Mouse (Mus musculus) MEL-GATA-1-ER (cell line): Measurements from ENCODE around the gene Amacr.
"Not testable (repeated sequence)": the region's sequence is repeated elsewhere in the genome, so short reads cannot be mapped to it uniquely, and the experiment has no call there.

Experiments used
- DNase-seq: peaks from one replicate; pipeline ENCODE4 v3.0.0-alpha.2; 2012; ENCODE audit warnings: low read depth; ENCODE audit errors: extremely low read depth

Gene Amacr

DNA sequence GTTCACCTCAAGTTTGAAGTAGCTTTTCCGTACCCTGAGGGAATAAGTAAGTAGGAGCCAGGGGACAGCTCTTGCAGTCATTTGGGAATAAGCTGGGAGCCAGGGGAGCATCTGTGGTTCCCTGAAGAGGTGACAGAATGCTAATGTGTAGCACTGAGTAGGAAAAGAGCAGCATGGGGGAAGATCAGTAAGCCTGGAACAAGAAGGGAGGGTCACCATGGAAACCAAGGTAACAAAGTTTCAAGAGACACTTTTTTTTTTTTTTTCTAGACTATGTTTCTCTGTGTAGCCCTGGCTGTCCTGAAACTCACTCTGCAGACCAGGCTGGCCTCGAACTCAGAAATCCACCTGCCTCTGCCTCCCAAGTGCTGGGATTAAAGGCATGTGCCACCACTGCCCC lies 4.9 kb downstream of the Amacr start:
- DNase-seq, result not testable (repeated sequence)

DNA sequence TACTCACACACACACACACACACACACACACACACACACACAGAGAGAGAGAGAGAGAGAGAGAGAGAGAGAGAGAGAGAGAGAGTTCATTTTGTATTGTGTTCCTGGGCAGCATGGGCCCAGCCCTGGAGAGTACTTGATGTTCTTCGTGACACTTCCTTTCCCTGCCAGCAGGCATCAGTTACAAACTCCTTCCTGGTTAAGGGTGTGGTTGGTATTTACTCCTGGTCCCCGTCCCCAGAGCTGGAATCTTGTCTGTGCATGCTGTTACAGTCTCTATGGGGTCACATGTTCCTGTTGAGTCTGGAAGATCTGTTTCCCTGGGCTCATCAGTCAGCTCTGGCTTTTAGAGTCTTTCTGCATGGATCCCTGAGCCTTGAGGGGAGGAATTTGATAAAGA lies 8.9 kb downstream of the Amacr start:
- no peak for DNase-seq

DNA sequence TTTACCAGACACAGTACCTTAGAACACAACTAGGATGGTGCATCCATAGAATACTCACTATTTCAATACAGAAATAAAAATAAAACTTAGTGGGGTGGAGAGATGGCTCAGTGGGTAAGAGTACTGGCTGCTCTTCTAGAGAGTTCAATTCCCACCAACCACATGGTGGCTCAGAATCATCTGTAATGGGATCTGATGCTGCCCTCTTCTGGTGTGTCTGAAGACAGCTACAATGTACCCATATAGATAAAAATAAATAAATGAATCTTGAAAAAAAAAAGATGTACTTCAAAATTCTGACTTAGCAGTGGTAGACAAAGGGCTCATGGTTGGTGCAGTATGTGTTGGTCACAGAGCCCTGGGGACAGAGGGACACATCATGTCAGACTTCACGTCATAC lies 10.0 kb downstream of the Amacr start:
- DNase-seq, result no peak

DNA sequence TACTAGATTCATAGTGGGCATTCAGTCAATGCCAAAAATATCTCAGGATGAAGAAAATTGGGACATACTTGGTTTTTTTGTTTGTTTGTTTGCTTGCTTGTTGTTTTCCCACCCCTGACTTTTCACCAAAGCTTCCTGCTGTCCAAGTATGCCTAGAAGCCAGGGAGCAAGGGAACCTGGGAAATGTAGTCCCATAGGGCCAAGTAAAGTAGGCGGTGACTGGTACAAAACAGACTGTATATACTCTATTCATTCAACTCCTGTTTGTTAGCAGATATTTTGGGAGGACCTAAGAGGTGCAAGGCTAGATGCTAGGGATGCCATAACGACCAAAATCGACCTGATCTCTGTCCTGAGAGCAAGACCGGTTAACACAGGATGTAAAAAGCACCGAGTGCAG lies 18.3 kb downstream of the Amacr start:
- no peak for DNase-seq

DNA sequence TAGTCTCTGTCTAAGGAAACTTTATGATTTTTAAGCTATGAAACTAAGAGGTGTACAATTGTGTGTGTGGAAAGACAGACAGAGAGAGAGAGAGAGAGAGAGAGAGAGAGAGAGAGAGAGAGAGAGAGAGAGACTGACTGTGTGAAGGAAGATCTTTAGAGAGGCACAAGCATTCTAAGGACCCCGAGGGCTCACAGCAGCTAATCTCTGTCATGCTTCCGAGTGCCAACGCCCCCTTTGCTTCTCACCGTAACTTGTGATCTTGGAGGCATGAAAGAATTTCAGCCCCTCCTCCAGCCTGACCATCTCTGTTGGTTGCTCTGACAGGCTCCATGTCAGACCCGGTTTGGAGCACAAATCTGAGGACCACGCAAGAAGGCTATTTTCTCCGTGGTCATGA lies 18.9 kb downstream of the Amacr start, which contains the start of gene Slc45a2:
Gene Slc45a2, plus strand, starts transcription at position 301 of the 400 bp plus-strand sequence.
- DNase-seq, result no peak

DNA sequence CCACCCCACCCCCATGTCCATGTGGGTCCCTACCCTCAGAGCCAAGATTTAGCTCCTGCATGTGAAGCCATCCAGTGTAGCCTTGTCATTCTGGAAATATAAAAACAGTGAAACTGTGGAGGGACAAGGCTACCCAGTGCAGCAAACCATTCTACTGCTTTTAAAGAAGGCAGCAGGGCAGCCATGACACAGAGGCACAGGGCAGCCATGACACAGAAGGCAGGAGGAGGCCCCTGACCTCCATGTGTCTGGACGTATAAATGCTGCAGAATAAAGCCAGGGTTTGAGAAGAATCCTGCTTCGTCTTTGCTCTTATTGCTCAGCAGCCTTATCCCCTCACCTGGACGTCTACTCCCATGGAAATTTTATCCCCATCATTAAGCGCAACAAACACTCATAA lies 22.2 kb downstream of the Amacr start:
- no peak for DNase-seq

DNA sequence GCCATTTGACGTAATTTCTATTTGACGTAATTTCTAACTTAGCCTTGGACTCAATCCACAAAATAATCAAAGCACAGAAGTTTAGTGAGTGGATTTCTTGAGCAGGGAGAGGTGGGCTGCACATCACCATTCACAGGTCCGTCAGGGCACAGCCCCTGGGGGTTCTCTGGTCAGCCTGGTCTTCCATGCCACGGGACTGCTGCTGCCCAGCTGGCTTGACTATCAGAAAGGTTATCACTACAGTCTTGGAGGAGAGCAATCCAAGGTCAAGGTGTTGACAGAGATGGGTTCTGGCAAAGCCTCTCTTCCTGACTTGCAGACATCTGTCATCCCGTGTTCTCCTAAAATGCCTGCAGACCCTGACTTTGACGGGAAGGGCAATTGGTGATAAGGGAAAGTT lies 23.1 kb downstream of the Amacr start:
- DNase-seq, result no peak

DNA sequence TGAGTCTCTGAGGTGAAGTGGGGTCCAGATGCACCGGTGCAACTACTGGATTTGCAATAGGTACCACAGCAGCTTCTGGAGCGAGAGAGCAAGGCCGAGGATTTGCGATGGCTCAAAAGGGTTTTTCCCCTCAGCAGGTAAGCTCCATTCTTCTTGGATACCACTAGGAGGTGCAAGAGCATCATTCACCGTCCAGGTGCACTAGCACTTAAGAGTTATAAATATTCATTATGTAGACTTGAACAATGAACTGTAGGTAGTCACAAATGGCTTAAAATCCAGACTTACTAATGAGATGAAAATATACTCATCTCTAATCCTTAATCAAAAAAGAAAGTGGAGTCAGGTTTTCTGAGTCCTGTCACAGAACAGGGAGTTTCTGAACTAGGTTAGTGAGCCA lies 27.2 kb downstream of the Amacr start:
- no peak for DNase-seq

DNA sequence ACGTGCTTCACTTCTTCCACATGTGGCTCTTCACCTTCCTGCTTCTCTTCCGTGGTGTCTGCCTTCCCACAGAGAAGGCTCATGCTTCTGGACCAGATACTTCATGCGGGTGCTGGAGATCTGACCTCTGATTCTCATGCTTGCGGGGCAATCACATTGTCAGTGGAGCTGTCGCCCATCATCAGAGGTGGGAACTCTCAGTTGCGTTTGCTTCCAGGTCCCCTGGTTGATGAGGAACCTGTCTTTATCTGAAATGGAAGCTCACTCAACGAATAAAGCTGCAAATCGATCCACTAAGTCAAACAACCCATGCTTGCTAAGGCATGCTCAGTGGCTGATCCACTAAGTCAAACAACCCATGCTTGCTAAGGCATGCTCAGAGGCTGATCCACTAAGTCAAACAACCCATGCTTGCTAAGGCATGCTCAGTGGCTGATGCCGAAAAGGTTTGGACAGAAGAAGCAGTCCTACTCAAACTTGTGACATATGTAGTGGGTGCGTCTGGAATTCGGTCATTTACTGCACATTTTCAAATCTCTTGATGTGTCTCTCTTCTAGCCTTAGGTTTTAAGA lies 29.5 kb downstream of the Amacr start:
- DNase-seq, result no peak

DNA sequence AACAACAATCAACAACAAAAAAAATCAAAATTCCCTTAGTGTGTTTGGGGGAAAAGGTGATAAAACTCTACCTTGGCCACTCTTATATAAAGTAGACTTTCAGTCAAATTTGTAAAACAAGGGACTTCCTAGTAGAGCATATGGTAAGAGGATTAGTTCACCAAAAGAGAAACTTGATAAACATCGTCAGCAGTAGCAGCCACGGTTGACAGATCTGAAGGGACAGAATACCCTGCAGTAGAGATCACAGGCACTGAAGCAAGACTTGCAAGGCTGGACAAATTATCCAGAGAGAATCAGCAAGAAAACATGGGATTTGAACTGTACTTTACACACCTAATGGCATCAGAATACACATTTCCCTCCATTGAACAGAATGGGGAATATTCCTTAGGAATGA lies 33.4 kb downstream of the Amacr start:
- DNase-seq, result no peak

DNA sequence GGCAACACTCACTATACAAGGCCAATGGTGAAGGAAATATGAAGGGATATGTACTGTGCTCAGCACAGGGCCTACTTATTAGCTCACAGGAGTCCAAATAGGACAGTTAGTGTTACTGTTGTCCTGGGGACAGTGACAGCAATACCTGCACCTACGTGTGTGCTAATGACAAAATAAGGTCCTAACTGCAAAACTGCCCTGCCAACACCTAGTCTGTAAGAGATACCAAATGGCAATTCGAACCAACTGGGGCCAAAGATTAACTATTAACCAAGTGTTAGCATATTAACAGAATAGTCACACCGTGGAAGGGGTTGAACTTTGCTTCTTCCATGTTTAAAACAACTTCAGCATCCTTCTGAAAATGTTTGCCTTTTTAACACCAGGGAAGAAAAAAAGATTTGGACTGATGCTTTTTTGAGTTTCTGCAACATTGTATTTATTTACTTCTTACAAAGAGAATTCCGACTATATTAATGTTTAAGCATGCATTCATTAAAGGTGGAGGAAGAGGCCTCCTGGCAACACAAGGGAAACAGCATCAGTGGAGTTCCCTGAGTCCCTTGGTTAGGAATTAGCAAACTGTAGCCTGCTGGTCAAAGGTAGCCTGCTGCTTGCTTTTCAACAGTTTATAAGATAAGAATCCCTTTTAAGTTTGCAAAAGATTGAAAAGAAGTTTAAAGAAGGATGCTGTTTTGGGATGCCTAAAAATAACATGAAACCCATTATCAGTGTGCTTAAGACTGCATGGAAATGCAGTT lies 45.4 kb downstream of the Amacr start:
- no peak for DNase-seq

DNA sequence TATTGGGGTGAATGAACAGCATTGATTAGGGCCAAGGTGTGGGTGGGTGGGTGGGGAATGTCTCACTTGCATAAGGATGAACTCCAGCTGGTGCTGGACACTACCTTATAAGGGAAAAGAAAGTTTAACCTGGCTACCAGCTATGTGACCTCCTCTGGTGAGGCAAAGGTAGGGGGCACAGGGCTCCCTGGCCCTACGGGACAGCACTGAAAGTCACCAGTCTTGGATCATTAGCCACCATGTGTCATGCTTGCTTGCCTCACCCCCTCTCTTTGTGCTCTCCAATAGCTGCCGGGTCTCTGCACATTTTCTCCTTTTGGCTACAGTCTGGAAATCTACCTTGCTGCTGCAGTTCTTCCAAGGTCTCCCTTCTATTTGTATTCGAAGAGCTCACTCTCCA lies 48.6 kb downstream of the Amacr start:
- DNase-seq, result no peak

DNA sequence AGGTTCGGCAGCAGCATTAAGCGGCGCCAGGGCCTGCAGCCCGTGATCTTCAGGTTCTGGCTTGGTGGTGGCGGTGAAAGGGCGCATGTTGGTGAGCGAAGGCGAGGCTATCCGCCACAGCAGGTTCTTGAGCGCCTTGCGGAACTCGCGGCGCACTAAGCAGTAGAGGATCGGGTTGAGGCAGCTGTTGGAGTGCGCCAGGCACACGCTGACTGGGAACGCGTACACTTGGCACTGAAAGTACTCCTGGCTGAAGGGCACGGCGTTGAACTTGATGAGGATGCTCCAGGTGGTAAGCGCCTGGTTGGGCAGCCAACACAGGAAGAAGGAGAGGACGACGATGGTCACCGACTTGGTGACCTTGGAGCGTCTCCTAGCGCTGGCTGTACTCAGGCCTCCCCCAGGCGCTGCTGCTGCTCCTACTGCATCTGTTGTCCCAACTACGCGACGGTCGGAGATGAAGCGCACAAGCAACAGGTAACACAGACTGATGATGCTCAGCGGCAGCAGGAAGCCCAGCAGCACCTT lies 54.5 kb downstream of the Amacr start:
- no peak for DNase-seq

DNA sequence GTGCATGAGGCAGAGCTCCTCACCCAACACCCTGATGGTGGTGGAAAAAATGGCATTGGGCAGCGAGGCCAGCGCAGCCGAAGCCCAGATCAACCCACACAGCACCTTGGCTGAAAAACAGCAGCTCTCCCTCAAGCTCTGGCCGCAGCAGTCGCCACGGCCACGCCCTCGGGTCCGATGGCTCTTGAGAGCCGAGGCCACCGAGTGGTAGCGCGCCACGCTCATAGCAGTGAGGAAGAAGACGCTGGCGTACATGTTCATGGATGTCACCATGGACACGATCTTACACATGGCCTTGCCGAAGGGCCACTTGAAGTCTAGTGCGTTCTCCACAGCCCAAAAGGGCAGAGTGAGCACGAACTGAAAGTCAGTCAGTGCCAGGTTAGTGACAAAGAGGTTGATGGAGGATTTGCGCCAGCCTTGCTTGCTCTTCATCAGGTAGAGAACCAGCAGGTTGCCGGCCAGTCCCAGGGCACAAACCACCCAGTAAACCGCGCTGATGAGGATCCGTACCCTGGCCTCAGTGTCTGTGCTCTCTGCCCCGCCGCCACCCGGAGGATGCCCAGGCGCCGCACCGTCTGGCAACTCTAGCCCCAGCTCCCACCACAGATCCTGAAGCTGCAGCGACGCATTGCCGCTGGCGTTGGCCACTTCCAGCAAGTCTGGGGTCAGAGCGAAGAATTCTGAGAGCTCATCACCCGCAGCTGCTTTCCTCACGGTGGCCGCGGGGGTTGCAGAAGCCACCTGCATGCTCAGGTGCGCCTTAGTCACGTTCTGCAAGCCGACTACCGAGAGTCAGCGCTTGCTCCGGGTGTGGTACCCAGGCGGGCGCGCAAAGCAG lies 55.2 kb downstream of the Amacr start:
- no peak for DNase-seq

DNA sequence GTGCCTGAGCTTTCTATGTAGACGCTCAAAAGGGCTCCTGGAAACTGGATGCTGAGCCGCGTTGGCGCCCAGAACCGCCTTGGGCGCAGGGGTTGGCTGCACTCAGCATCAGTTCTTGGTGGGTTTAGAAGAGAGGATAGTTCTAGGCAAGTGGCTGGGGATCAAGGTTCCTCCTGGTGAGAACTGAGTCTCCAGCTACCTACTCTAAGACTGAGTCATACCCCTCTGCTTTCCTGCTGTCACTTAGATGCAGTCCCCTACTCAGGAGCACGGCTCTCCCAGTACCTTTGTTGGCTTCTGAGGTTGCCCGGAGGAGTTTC lies 55.8 kb downstream of the Amacr start:
- no peak for DNase-seq

DNA sequence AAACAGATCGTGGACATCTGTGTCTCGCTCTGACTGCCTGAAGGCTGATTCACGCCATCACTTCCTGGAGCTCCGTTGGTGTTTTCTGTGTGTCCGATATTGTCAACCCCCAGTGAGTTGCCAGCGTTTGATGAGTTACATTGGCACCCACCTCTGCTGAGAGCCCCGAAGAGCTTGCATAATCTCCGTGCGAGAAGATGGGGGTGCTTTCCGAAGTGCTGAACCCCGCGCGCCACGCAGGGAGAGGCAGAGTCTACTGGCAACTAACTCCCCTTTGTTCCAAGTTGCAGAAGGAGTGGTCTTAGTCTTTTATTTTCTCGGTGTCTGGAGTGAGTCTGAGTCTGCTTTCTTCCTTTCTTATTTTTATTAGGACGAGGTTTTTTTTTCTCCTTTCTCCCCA lies 56.2 kb downstream of the Amacr start, which contains the start of gene Rxfp3:
Gene Rxfp3, minus strand, starts transcription at position 281 of the 400 bp plus-strand sequence.
- DNase-seq, result no peak

DNA sequence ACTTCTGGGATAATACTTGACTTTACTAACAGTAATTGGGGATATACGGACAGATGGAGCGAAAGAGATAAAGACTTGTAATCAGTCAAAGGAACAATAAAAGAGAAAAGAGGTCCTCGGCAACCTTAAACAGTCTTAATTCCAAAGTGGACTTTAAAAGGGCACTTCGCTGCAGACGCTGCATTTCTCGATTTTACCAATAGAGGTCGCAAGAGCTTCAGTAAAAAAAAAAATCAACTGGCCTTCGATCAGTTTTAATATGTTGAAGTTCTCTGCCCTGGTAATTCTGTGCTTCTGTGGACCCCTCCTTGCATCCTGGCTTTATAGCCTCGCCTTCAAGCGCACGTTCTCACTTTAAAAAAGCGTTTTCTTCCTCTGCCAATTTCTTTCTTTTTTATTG lies 56.9 kb downstream of the Amacr start:
- DNase-seq, result peak; percentile 1

DNA sequence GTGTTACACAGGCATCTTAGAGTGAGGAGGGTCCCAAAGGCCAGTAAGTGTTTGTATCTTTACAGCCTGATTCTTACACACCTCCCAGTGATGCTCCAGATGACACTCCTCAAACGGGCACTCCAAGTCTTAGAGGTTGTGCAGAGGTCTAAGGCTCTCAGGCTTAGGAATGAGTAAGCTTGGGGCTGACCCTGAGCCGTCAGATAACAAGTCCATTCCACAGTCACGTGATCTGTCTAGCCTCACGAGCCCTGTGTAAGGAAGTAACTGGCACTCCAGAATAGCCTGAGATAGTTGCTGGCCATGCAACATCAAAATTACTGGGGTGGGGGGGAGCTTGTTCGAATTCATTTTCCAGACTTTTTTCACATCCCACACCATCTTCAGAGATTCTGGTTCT lies 58.5 kb downstream of the Amacr start:
- no peak for DNase-seq

DNA sequence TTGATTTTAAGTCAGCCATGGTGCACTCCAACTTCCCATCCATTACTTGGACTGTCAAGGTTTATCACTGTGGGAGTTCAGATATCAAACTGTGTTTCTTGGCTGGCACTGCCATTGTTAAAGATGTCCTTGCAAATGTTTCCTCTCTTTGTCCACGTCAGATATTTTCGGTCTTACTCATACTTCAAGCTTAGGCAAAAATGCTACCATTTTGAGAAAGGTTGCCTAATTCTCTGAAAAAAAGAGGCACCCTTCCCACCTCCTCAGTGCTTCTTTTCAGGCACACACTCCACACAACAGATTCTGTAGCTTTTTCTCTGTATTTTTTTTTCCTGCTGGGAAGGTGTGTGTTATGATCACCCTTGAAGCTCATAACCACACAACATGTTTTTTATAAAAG lies 59.7 kb downstream of the Amacr start:
- DNase-seq, result no peak

DNA sequence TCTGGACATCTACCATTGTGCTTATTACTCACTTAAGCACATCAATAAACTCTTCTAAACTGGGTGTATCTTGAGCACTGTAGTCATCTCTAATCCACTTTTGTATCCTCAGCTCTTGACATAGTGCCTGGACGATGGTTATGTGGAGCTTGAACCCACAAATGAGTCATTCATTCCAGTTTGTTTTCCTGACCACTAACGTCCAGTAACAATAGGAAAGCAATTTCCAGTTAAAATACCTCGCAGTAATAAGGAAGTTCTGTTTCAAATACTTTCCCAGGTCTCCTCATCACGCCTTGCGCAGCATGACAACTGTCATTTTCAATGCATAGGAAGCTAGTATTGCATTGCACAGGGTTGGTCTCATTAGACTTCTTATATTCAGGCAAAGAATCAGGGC lies 61.3 kb downstream of the Amacr start:
- no peak for DNase-seq
